Mouse (Mus musculus) right cerebral cortex, postnatal 10 days (tissue): ENCODE results near the gene Ptpro.

Source experiments
- DNase-seq, 2 experiments: peaks; one replicate each; pipeline ENCODE4 v3.0.0; 2021; ENCODE audit warnings: low spot score in 2 of 2

Gene Ptpro

GRCm38 (mm10) chr6:137292421-137292820 is 40.3 kb downstream of the Ptpro start:
- no peak for DNase-seq

DNA sequence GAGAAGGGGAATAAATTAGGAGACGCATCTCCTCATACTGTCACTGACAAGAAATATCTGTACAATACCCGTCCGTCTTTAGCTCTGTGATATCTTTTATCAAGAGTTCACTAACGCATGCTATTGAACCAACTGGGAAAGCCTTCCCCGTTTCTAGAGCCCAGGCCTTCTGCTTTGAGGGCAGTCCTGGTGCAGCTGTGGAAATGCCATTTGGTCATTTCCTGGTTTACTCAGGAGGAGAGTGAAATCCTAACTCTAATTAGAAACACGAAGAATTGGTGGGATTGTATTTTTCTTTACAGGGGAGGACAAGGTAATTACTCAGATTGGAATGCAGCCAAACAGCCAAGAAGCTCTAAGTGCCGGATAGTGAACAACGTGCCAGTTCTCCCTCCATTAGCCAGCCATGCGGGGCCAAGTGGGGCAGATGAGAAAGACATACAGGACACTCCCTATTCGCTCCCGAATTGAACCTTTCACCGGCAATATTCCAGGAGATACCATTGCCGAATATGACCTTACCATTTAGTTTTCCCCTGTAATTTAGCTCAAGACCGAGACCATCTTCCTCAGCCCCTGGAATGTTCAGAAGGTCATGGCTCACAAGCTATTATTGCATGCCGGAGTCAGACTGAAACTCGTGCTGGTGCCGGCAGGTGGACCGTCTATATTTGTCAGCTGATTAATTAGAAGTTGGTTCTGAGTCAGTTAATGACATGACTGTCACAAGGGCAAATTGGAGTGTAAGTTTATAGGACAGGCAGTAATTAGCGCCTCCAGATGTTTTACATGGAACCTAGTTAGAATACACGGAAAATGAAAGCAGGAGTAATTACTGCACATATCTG is 43.1 kb downstream of the Ptpro start:
- no peak for DNase-seq

- no peak for DNase-seq
These were observed 50.4 kb downstream of the Ptpro start for GRCm38 (mm10) chr6:137302561-137302960.

DNA sequence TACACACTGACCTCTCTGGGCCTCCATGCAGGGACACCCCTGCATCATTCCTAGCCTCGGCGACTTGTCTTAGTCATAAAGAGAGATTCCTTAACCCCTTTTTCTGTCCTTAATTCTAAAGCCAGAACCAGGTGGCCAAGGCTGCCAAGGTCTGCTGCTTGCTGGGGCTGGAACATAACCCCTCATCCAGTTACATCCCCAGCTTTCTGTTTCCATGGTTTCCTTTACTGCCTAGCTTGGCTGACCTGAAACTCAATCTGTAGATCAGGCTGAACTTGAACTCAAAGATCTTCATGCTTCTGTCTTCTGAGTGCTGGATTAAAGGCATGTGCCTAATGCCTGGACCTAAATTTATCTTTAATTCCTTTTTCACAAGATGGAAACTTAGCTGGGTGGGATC is 51.7 kb downstream of the Ptpro start:
- DNase-seq, result no peak

DNA sequence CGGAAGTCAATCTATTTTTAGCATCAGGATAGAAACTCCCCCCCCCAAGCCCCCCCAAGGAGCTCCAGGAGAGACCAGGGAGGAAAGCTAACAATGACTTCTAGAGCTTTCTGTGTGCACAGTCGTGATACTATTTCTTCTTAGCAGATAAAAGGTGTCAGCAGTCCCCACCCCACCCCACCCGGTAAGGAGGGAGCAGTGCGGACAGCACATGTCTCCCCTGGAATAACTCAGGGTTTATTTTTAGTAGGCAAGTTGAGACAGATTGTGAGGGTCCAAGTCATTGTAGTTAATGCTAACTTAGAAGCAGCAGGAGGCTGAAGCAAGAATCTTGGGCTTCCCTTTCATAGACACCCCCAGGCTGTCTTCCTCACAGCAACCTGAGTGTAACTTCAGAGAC is 63.1 kb downstream of the Ptpro start:
- no peak for DNase-seq

GRCm38 (mm10) chr6:137316358-137316757 is 64.2 kb downstream of the Ptpro start:
- DNase-seq, result no peak

GRCm38 (mm10) chr6:137317509-137317908 is 65.4 kb downstream of the Ptpro start:
- no peak for DNase-seq

DNA sequence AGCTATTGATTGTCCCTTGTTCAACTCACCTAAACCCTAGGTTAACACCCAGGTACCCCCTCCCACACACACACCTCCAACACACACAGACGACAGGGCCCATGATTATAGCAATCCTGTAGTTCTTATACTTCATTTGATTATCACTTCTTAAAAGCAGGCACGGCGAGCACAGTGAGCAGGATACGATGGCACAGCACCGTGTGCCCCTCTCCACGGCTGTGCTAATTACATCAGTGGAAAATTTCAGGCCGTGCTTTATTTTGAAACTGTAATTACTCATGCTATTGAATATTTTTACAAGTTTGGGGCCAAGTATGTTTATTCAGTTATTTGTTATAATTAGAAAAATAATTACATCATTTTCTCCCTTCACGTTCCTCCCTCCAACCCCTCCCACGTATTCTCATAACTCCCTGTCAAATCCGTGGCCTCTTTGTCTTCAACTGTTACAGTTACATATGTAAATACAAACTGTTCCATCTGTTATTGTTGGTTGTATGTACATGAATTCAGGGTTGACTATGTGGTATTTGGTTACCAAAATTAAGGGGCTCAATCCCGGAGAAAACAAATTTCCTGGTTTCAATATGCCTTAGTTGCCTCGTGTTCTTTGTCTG is 66.2 kb downstream of the Ptpro start:
- no peak for DNase-seq

GRCm38 (mm10) chr6:137319658-137320057 is 67.5 kb downstream of the Ptpro start:
- DNase-seq, result no peak

GRCm38 (mm10) chr6:137327718-137328117 is 75.6 kb downstream of the Ptpro start:
- DNase-seq, result peak; percentile 38 to 44

DNA sequence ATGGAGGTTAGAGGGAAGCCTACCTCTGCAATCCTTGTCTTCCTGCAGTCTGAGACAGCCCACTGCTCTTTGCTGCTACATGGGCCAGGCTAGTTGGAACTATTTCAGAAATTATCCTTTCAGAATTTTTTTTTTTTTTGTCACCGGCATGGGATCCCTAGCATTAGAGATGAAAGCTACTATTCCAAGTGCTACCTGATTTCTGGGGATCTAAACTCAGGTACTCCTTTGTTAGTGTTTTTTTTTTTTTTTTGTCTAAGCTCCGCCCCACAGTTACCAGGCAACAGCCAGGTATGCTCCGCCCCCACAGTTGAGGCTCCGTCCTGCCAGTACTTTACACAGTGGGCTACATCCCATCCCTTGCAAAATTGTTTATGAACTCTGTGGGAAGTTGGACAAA is 76.1 kb downstream of the Ptpro start:
- DNase-seq, result no peak

- no peak for DNase-seq
These were observed 78.7 kb downstream of the Ptpro start for GRCm38 (mm10) chr6:137330782-137331181.

GRCm38 (mm10) chr6:137331826-137332225 is 79.7 kb downstream of the Ptpro start:
- DNase-seq, result no peak

DNA sequence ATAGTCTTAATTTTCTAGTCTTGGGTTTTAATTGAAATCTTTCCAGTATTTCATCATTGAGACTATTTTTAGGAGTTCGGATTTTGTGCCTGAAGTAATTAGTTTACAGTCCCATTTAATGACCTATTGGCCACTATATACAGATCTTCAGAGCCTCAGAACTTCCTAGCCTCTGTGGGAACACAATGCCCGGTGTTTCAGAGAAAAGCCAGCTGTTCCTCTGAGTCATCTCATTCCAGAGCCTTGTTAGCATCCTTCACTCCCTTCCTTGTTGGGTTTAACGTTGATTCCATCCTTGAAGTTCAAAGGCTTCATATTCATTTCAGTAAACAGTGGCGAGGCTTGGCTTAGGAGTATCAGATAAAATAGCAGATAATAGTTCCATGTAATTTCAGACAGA is 87.0 kb downstream of the Ptpro start:
- no peak for DNase-seq

DNA sequence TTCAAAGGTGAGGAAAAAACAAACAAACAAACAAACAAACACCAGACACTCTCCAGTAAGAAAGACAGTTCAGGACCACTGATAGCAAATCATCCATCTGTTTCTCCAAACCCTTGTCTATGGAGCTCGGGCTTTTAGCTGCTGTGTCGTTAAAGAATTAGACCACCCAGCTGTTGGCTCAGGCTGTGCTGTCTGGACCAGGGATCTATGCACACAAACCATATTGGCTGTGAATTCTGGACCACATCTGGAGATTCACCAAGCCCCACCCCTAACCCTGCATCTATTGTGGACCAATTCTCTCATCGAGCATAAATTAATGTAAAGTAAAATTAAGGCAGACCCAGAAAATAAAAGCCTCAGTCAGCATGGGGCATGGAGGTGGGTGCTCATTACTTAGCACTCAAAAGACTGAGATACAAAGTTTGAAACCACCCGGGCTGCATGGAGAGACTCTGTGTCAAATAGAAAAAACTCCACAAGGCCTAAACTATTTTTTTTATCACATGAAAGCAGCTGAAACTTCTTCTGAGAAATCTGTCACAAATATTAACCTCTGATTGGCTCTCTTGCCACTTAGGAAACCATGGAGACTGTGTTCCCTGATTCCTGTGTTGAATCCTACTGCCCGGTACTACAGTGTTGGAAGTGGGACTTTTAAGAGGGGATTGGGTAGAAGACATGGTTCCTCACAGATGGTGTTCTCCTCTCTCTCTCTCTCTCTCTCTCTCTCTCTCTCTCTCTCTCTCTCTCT is 91.7 kb downstream of the Ptpro start:
- DNase-seq, result no peak

DNA sequence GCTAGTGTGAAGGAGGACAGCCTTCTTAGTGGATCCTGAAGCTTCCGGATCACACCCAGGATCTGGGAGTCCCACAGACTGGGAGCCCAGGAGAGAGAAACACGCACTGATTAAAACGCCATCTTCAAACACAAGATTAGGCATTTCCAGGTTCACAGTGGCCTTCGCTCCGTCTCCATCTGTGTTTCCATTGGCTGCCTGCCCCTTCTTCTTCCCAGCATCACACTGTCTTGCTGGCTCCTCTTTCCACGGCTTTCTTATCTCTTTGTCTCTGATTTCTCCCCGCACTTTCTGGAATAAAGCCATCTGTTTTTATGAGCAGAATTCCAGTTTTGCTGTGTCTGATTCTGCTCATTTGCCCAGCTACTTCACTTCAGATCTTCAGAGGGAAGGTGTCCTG is 108.0 kb downstream of the Ptpro start:
- DNase-seq, result no peak

GRCm38 (mm10) chr6:137362216-137362615 is 110.1 kb downstream of the Ptpro start:
- peak; percentile 47 to 53 for DNase-seq

GRCm38 (mm10) chr6:137364681-137365080 is 112.6 kb downstream of the Ptpro start:
- peak; percentile 91 to 93 for DNase-seq

DNA sequence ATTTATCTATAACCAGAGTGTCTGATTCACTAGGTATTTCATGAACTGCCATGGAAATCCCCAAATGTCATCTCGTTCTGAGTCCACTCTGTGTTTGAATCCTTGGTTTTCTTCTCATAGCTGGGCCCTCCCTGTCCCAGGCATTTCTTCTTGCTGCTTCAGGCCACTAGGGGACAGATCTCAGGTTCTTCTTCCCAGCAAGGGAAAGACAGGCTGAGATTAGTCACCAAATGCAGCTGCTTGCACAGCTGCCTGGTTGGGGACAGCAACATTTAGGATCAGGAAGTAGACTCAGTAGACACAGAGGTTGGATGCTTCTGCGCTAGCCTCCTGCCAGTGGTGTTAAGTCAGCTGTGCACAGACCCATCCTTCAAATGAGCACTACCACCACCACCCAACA is 113.5 kb downstream of the Ptpro start:
- no peak for DNase-seq

GRCm38 (mm10) chr6:137370745-137371144 is 118.6 kb downstream of the Ptpro start:
- no peak for DNase-seq

GRCm38 (mm10) chr6:137371455-137371854 is 119.3 kb downstream of the Ptpro start:
- DNase-seq, result no peak

GRCm38 (mm10) chr6:137373920-137374319 is 121.8 kb downstream of the Ptpro start:
- DNase-seq, result no peak

- no peak for DNase-seq
These were observed 130.4 kb downstream of the Ptpro start for GRCm38 (mm10) chr6:137382546-137382945.
